Mouse (Mus musculus) yolk sac, embryonic 10.5 days (tissue): ENCODE data around the gene Rnf11.
"Not testable (repeated sequence)": the region's sequence is repeated elsewhere in the genome, so short reads cannot be mapped to it uniquely, and the experiment has no call there.

Experiments used
- DNase-seq: peaks from one replicate; pipeline ENCODE4 v3.0.0-alpha.2; 2017; ENCODE audit warnings: low spot score

Rnf11 gene

DNA sequence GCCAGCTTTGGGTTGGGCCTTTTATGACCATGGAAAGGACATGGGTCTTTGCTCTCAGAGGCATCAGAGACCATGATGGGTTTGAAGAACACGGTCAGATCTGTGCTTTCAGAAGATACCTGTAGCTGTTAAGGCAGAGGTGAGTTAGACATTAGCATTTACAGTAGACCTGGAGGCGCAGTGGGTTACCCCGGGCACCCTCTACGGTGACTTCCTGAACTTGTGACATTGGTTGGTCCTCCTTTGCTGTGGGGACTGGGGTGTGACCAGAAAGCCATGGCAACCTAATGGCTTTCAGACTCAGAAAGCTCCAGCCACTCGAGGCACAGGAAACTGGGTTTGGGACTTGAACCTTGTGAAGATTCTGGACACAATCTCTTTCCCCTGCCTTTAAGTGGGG is 72.3 kb downstream of the Rnf11 start:
- no peak for DNase-seq

DNA sequence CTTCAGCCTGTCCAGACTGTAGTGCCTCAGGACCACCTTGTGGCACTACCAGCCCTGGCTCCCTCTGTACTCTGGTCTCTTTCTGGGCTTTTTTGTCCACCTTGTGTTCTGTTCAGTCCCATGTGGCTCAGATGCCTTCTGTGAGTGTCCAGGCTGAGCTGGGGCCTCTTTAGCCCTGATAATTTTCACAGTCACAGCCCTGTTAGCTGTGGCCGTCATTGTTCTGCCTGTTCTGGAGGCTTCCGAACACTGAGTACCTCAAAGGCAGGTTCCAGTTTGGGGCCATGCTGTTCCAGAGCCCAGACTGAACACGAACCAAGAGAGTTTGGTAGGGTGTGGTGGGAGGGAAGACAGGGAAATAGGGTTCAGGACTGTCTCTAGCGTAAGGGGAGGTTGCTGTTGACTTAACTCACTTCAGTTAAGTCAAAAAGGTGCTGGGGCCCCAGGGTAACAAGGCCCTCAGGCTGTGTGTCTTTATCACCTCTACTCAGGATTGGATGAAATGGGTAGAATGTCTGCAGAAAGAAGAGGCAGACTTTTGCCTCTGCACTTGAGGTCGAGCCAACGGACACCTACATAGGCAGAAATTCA is 73.1 kb downstream of the Rnf11 start:
- no peak for DNase-seq

GRCm38 (mm10) chr4:109410681-109411376 is 73.7 kb downstream of the Rnf11 start:
- DNase-seq: peak; percentile 23

- DNase-seq: no peak
Observed at GRCm38 (mm10) chr4:109407701-109408485, 76.6 kb downstream of the Rnf11 start.

- no peak for DNase-seq
Observed at GRCm38 (mm10) chr4:109407176-109407520, 77.4 kb downstream of the Rnf11 start.

- DNase-seq: peak; percentile 76
Observed at GRCm38 (mm10) chr4:109406486-109407175, 77.9 kb downstream of the Rnf11 start, which contains the start of gene Ttc39a. Gene Ttc39a (plus strand): TSS chr4:109406623.

DNA sequence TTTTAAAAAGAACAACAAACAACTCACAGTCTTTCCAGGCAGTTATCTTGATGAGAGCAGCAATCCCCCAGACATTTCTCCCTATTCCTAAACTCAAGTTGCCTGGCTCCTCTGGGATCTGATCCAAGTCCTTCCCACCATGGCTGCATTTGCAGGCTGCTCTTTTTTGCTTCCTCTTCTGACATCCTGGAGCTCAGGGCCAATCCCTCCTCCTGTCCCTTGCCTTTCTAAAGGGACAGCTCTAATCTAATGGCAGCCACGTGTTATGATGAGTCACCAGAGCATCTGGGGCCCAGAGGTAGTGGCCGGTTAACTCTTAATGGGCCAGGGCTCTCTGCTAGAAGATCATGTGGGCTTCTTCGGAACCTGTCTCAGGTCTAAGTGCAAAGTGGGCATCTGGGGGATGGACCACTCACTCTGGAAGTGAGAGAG is 78.5 kb downstream of the Rnf11 start:
- DNase-seq: peak; percentile 86

GRCm38 (mm10) chr4:109405415-109405814 is 79.1 kb downstream of the Rnf11 start:
- DNase-seq: no peak

- not testable (repeated sequence) for DNase-seq
Observed at GRCm38 (mm10) chr4:109404908-109405307, 79.6 kb downstream of the Rnf11 start.

GRCm38 (mm10) chr4:109401176-109401689 is 83.3 kb downstream of the Rnf11 start:
- no peak for DNase-seq
